Mouse (Mus musculus): Measurements from ENCODE around the gene Rims3.

The Rims3 gene

DNA sequence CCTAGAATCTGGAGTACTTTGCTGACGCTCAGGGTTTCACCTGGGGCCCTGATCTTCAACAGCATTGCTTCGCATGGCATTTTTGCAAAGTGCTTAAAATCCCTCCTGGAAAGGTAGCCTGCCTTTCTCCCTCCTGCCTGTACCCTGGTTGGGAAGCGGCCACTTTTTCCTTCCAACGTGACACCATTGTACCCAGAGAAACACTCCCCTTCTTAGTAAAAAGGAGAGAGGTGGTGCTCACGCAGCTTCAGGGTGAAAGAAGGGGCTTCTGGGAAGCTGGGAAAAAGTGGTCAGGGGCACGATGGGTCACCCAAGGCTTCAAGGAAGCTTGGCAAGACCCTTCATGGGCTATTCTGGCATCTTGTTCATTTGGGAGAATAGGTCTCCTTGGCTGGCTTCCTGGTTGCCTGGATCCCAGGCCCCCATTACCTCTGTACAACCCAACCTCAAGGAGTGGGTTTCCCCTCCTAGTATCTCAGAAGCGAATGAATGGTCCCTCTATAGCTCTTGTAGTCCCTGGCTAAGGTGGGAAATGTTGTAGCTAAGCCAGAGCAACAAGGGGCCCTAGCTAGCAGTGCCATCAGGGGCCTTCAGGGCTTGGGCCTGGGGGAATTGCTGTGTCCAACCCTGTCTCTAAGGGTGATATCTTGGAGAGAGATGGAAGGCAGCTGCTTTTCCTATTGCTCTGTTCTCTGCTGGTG is 894 bp downstream of the Rims3 start:
- no peak for DNase-seq

DNA sequence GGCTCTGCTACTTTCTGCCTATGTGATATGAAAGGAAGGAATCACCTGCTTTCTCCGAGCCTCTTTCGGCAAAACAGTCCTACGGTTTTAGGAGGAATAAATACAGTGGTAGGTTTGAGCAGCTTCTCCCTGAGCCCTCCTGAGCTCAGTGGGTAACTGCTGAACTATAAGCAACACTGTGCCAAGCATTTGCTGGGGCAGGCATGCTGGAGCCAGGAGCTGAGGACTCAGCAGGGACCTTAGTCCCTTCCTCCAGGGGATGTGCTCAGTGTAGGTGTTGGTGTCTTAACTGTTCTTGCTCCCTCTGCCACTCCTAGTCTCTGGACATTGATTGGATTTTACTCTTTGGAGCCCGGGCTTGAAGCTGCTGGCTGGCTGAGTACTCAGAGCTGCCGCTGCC is 1.8 kb downstream of the Rims3 start:
- DNase-seq: no peak

DNA sequence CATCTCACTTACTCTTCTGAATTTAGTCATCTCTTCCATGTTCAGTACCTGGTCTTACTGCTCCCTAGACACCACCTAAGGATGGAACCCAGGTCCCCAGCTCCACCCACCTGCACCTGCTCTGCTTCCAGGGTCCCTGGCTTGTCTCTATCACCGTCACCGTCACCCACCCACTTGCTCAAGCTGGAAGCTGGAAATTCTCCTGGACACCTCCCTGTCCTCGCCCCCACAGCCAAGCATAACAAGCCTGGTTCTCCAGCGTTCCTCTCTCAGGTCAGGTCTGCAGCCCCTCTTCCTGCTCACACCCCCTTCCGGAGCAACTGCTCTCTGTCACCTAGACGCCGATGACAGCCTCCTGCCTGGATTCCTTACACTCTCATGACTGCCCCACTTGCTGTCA is 5.2 kb downstream of the Rims3 start:
- no peak for DNase-seq

DNA sequence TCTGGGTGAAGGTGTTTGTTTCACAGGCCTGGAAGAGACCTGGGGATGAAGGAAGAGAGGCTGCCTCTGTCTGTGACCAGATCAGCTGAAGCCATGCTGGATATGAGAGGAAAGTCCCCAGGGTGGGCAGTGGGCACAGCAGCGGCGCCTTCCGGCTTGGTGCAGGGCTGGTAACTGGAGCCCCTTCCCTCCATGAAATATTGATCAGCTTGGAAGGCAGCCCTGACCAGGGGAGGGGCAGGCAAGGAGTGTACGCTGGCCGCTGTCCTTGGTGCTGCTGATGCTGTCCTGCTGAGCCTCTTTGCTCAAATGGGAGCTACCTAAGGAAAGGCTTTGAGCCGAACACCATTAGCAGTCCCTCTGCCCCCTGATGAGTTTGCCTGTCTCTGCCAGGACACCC is 11.6 kb downstream of the Rims3 start:
- DNase-seq: peak; percentile 17

DNA sequence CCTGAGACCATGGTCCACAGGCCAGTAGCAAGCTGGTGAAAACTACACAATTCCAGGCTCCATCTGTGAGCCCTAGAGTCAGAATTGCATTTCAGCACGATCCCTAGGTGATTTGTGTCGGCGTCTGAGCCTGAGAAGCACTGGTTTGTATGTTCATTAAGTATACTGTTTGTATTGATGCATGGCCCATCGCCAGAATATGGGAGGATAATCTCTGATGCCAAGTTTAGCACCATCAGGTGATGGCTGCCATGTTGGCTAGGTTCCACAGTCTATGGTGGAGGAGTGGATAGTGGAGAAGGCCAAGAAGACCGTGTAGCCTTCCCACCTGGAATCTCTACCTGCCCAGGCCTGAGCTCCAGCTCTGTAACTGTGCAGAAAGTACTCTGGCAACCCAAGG is 13.6 kb downstream of the Rims3 start:
- DNase-seq: no peak

DNA sequence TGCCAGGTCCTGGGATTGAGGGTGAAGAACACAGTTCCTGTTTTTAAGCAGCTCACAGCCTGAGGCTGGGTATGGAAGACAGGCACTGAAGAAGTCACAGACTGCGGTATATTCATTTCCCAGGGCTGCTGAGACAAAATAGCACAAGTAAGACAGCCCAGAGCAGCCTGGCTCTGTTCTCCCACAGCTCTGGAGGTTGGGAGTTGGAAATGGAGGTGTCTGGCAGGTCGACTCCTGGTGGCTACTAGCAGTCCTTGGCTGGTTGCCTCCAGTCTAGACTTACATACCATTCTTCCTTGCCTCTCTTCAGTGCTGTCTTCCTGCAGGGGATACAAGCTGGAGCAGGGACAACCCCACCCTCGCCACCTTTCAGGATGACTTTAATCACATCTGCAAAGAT is 14.4 kb downstream of the Rims3 start:
- DNase-seq: no peak

GRCm38 (mm10) chr4:120870262-120870748 is 15.7 kb downstream of the Rims3 start:
- DNase-seq: no peak

DNA sequence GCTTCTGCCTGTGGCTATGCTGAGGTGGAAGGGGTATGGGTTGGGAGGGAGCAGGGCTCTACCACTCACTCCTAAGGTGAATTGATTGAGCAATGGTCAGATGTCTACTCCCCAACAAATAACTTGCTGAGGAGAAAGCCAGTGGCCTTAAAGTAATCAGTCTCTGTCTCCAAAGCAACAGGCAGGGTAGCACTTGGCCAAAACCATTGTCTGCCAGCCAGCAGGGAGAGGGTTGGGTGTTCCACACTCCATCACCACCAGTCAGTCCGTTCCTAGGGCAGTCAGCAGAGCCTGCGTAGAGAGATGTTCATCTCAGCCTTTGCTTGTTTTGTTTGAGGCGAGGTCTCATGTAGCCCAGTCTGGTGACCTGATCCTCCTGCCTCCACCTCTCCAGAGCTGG is 21.3 kb downstream of the Rims3 start:
- DNase-seq: no peak

GRCm38 (mm10) chr4:120878728-120879127 is 24.1 kb downstream of the Rims3 start:
- DNase-seq: no peak

- no peak for DNase-seq
These were observed 24.8 kb downstream of the Rims3 start for GRCm38 (mm10) chr4:120879386-120879785.

GRCm38 (mm10) chr4:120880731-120881432 is 26.3 kb downstream of the Rims3 start:
- no peak for DNase-seq

DNA sequence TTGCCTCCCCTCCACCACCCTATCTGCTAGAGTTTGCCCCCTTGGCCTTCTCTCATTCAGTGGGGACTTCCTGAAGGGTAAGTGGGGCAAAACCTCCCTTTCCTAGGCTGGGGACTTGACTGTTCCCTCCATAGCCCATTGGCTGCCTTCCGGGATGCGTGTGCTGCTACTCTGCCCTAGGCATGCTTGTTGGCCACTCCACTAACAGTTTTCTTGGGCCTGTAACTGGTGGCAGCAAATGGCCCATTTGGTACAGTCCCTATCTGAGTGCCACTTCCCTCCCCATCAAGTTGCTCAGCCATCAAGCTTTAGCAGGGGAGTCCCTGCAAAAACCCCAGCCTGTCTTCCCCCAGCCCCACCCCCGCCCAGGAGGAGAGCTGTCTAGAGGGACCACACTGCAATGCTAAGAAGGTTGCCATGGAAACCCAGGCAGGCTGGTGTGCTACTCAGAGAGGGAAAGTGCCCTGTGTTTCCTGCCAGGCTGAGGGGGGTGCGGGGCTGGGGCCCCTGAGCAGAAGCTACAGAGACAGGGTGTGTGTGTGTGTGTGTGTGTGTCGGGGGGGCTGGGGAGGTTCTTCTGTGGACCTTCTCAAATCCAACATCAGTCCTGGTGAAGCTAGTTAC is 27.5 kb downstream of the Rims3 start:
- no peak for DNase-seq

DNA sequence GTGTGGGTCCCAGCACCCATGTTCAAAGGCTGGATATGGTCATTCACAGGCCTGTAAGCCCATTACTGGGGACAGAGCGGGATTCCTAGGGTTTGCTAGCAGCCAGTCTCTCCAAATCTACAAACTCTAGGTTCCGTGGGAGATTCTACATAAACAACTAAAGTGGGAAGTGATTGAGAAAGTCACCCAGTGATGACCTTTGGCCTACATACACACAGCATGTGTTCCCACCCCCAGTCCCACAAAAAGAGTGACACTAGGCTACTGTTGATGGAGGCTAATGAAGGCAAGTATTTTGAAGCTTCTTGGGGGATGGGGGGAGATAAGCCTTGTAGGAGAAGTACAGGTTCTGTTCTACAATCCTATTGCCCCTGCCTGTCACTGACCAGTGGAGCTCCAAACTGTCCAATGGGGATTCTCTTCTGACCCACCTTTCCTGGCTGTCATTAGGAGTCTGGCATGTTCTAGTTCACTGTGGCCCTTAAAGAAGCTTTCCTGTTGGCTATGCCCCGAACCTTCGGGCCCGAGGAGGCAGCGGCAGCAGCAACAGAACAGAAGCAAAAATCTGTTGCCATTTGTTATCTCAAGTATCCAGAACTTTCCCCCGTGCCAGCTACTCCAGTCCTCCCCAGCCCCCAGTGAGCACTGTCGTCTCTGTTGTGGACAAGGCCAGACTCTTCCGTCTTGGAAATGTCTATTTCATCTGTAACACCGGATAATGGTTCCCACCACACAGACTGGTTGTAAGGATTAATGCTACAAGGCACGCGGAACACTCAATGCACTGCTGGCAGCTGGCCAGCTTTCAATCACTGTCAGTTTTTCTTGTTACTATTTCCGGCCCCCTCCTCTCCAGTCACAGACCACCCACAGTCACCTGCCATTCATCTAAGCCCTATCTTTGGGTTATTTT is 30.8 kb downstream of the Rims3 start:
- peak; percentile 10 for DNase-seq

DNA sequence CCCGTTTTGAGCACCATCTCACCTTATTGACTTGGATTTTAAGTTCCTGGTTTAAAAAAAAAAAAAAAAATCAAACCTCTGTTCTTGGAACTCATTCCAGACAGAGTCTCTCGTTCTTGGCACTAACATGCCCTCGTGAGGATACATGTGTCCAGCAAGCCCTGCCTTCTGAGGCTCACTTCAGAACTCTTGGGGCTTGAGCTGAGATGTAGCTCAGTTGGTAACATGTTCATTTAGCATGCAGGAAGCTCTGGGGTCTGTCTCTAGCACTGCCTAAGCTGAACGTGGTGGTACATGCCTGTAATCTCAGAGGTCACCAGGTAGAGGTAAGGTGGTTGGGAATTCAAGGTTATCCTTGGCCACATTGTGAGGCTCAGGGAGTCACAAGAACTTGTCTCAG is 31.5 kb downstream of the Rims3 start:
- DNase-seq: peak; percentile 24

GRCm38 (mm10) chr4:120886811-120887210 is 32.2 kb downstream of the Rims3 start:
- DNase-seq: no peak

DNA sequence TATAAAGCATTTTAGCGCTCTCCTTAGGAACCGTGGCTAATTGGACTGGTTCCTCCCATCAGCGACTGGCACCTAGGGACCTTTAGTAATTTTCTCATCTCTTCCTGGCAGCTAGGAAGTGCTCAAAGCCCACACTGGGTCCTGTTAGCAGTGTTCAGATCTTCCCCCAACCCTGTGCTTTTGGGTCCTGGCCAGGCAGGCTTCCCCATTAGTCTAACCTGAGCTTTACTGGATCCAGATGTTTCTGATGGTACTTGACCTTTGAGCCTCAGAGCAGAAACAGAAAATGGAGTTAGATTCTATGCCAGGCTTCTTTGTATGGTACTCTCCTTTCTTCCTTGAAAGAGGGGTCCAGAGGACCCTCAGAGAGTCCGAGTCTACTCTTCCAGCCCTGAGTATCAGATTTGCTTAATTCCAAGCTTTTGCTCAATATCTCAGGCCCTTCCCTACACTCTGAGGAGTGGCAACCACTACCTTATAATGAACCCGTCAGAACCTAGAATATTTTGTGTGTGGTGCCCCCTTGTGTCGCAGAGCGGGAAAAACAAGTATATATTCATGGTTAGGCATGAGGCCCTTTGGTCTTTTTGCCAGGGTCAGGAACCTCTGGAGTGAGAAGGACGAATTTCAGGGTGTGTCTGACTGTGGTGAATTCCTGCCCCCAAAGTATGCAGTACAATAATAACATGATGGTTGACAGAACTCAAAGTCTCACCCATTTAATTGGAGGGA is 32.9 kb downstream of the Rims3 start:
- DNase-seq: peak; percentile 66

DNA sequence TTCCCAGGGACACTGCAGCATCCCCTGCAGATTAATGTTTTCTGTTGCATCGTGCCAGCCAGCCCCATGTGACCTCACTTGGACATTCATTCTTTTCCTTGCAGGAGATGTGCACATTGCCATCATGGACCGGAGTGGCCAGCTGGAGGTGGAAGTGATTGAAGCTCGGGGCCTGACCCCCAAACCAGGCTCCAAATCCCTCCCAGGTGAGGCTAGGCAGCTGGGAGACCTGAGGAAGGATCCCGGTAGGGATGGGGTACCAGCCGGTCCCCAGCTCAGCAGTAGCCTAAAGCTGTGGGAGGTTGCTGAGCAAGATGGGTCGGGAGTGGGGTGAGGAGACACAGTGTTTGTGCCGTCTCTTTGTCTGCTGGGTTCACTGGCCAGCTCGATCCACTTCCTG is 34.3 kb downstream of the Rims3 start:
- no peak for DNase-seq

- no peak for DNase-seq
These were observed 36.3 kb downstream of the Rims3 start for GRCm38 (mm10) chr4:120890754-120891440.

DNA sequence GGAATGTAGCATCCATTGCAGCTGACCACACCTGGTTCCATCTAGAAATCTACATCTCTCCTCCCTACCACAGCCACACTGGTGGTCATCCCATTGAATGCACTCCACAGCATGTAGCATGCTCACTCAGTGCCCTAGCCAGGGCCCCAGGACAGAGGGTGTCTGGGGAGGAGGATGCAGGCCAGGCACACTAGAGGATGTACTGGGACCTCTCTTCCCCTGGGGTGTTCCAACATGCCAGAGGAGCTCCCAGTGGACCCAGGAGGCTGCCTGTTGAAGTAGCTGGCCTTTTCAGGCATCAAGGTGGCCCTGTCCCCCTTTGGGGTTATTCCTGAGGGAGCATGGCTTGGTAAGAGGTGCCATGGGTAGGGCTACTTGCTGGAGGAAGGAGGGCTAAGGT is 37.3 kb downstream of the Rims3 start:
- no peak for DNase-seq

- no peak for DNase-seq
These were observed 37.9 kb downstream of the Rims3 start for GRCm38 (mm10) chr4:120892516-120892915.

GRCm38 (mm10) chr4:120893656-120894401 is 39.2 kb downstream of the Rims3 start:
- DNase-seq: no peak

Measured in kidney, adult 18-20 months (tissue).